Mouse (Mus musculus) thymus, postnatal 0 days (tissue): Measurements from ENCODE around the gene Gm11127. TPM values are rescaled to one million over a fixed set of nuclear protein-coding genes. Genes with fewer than 3 reads are reported as not detected.
A peak's percentile ranks its signal among the peaks of the same experiment; 100 is the strongest.
"Not testable (repeated sequence)": the region's sequence is repeated elsewhere in the genome, so short reads cannot be mapped to it uniquely, and the experiment has no call there.

ENCODE experiments used
- DNase-seq: peaks from one replicate; pipeline ENCODE4 v3.0.0-alpha.2; 2015; ENCODE audit warnings: low spot score
- polyA plus RNA-seq: library from polyadenylated mRNA; unstranded; fragments of >200 nt; fragmentation: Nextera tagmentation; extraction: Ambion mirVana; gene quantifications from 2 replicates; pipeline ENCODE4 v1.2.1, GENCODE M21; 2015

The Gm11127 gene
- 0.96 and 1.3 TPM in 2 replicates for polyA plus RNA-seq

DNA sequence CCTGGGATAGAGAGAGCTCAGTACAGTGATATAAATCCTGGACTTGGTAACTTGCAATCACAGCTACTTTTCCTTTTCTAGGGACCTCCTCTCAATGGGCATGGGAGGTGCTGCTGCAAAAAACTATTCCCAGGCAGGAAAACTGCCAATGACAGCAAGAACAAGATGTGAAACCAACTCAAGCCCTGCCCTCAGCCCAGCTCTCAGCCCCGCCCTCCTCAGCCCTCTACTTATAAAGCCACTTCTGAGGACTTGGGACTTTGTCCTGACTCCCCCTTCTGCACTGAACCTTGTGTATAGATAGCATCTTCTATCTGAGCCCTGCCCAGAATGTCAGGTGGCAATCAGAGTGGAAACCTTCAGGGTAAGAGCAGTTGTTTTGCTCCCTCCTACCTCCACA is at the start of gene Gm11127:
Gene Gm11127, minus strand, starts transcription at position 10 of the 400 bp plus-strand sequence.
- DNase-seq: not testable (repeated sequence)

DNA sequence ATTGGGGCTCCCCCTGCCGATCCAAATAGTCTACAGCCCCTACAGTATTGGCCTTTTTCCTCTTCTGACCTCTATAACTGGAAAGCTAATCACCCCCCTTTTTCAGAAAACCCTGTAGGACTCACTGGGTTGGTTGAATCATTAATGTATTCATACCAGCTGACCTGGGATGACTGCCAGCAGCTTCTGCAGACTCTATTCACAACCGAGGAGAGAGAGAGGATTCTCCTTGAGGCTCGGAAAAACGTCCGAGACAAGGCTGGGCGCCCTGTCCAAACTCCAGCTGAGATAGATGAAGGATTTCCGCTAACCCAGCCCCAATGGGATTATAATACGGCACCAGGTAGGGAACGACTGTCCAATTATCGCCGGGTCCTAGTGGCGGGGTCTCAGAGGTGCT is 43.9 kb upstream of the Gm11127 start:
- not testable (repeated sequence) for DNase-seq

DNA sequence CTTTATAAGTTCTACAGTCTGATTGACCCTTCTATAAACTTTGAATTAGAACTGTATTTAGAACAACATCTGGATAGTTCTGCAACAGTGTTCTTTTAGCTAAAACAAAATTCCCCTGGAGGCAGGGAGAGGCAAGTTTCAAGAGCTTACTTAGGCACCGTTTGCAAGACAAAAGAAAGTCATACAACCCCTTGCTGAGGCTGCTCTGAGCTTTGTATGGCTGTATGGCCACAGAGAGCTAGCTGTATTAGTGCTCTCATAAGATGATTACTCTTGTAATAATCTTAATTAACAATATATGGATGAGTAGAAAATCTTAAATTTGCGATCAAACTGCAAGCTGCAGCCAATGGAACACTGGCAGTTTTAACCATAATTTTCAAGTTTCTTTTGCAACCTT is 41.4 kb upstream of the Gm11127 start:
- DNase-seq: not testable (repeated sequence)

DNA sequence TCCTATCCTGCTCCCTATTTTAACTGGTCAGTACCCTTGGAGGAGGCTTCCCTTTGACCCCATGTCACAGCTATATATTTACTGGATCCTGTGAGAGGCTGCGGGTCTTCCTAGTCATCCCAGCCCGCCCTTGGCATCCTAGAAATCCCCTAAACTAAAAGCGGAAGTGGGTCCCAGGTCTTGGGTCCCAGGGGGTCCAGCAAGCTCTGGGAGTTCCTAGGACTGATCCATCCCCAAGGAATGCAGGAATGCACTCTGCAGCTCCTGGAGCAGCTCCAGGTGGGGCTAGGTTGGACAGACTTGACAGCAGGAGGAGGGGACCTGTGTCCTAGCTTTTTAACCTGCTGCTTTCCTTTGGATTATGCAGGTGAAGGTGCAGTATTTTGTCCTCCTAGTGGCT is 35.8 kb upstream of the Gm11127 start:
- DNase-seq: no peak

DNA sequence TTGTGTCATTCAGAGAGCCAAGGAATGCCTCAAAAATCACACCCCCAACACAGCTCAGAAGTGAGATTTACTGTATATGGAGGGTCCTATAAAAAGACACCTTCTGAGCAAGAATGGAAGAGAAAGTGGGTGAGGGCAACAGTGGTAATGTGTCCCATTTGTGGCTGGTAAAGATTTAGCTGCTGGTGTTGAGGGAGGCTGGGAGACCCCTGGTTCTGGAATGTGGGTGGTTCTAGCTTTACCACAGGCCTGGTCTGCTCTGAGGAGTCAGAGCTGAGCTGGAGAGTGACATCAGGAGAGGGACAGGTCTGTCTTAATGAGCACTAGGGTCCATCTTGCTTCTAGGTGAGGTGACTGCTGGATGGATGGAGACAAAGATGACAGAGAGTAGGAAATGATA is 34.3 kb upstream of the Gm11127 start:
- not testable (repeated sequence) for DNase-seq

DNA sequence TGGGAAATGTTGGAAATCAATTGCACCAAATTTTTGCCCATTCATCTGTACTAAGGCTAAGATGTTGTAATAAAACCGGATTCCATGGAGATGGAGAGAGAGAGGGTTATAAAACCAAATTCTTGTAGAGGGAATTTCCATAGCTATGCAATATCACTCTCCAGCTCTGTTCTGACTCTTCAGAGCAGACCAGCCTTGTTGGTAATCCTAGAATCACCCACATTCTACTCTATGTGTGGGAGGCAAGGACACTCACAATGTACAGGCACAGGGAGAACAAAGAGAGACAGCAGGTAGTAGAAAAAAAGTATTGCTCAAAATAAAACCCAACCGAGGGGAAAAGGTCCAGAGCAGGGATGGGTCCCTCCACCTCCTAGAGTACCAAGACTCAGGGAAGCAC is 33.8 kb upstream of the Gm11127 start:
- DNase-seq: not testable (repeated sequence)

DNA sequence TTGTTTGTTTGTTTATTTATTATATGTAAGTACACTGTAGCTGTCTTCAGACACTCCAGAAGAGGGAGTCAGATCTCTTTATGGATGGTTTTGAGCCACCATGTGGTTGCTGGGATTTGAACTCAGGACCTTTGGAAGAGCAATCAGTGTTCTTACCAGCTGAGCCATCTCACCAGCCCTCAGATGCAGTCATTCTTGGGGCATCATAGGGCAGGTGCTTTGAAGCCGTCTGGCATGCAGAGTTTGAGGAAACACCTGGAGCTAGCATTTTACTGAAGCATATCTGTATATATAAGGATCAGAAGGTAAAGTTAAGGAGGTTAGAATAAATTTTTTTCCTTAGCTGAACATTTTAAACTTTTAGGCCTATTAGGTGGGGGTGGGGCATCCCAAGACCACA is 27.8 kb upstream of the Gm11127 start:
- DNase-seq: peak; percentile 67

DNA sequence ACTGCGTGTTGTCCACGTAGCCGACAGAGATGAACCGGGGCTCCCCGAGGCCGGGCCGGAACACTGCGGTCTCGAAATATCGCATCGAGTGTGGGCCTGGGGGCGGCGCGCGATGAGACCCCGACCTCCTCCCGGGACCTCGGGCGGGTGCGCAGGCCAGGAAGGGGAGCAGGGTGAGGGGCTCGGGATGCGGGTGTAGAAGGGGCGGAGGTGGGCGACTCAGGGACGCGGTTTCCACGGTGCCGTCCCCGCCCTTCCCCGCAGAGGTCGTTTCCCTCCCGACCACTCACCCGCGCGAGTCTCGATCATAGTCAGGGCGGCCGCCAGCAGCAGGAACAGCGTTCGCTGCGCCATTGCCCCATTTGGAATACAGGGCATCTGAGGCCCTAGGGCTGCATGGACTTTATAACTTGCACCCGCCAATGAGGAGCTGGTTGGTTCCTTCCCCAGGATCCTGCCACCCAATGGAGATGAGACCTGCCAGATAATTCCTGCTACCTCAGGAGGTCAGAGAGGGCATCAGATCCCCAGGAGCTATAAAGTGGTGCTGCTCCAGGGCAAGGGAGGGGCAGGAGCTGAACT is 25.8 kb upstream of the Gm11127 start:
- DNase-seq: peak; percentile 25

DNA sequence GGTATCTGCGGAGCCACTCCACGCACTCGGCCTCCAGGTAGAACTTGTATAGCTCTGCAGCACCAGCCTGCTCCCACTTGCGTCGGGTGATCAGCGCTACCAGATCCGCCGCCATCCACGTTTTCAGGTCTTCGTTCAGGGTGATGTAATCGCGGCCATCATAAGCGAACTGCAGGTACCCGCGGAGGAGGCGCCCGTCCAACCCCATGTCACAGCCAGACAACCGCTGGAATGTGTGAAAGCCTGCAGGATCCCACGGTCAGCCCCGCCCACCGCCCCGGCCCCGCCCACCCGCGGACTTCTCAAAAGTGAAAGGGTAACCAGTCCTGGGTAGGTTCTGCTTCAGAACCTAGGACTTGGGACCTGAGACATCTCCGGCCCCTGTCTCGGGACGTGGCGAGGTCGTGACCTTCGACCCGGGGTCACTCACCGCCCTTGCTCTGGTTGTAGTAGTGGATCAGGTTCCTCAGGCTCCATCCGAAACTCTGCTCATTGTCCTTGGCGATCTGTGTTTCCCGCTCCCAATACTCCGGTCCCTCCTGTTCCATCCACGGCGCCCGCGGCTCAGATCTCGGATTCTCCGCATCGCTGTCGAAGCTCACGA is 25.2 kb upstream of the Gm11127 start:
- peak; percentile 21 for DNase-seq

DNA sequence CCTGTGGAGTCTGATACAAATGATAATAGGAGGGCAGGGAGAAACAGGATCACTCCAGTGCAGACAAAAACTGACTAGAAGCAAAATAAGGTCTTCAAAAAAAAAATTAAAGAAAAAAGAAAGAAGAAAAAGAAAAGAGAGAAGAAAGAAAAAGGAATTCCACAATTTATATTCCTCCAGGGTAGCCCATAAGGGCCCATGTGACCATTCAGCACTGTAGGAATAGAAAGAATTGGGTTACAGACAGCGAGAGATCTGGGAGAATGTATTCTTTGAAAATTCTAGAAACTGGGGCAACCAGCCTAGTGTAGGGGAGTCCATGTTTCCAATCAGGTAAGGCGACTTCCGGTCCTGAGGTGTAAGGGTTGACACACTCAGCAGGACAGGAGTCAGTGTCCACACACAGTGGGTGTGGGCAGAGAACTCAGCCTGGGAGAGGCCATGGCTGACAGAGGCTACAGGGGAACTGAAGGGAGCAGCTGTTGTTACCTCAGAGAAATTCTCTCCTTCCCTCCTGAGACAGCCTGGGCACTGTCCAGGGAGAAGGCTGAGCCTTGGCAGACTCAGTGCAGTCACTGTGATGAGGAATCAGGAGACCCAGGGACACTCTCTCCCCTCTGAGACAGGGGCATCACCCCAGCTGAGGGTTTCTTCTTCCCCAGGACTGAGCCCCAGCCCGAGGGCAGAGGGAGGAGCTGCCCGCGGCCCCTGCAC is 24.5 kb upstream of the Gm11127 start:
- DNase-seq: not testable (repeated sequence)

DNA sequence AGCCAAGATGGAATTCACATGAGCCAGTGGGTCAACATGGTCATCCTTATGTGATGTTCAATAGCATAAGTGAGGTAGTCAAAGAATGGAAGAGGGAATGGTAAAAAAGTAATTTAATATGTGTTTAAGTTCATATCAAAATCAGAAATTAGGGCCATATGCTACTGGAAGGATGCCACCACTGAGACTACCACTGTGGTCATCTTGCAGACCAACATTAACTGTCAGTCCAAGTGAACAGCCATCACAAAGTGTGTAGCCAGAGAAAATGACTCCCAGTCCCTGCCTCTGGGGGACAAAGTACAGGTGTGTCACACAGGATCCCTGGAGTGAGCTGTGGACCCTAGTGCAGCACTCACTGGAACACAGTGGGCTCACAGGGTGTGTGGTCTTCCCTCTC is 23.7 kb upstream of the Gm11127 start:
- DNase-seq: not testable (repeated sequence)

DNA sequence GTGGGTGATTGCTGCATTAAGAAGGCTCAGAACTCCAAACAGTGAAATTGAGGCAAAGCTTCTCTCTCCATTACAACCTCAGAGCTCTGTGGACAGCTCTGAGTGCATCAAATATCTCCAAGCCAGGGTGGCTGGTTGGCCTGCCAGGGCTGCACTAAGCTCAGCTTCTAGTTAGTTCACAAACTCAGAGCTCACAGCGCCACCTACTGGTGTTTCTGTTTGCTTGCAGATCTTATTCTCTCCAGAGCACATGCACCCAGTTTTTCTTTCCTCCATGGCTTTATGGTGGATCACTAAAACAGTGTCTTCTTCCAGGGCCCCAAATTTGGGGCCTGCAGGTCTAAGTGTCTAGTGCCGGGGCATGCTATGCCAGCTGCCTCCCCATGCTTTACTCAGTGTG is 2.7 kb upstream of the Gm11127 start:
- peak; percentile 87 for DNase-seq

DNA sequence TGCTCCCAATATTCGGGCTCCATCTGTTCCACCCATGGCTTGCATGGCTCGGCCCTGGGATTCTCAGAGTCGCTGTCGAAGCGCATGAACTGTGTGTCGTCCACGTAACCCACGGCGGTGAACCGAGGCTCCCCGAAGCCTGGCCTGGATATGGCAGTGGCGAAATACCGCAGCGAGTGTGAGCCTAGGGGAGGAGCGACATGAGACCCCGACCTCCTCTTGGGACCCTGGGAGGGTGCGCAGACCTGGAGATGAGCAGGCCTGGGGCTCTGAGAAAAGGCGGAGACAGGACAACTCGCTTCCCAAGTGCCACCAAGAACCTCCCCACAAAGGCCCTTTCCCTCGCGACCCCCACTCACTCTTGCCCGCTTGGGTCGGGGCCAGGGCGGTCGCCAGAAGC is 244 bp downstream of the Gm11127 start:
- not testable (repeated sequence) for DNase-seq

DNA sequence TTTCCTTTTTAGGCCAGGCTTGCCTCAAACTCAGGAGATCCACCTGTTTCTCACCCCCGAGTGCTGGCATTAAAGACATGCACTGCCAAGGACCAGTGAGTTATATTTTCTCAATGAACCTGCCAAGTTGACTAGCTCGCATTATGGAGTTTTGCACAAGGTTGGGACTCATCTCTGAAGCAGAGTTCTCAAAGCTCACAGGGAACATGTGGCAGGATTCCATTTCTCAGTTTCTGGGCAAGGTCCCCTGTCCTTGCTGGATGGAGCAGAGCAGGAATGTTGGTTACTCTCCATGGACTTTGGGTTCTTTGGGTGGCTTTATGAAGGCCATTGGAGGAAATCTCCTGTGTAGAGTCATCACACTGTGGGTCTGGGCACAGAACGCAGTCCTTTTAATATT is 14.9 kb downstream of the Gm11127 start:
- DNase-seq: no peak

DNA sequence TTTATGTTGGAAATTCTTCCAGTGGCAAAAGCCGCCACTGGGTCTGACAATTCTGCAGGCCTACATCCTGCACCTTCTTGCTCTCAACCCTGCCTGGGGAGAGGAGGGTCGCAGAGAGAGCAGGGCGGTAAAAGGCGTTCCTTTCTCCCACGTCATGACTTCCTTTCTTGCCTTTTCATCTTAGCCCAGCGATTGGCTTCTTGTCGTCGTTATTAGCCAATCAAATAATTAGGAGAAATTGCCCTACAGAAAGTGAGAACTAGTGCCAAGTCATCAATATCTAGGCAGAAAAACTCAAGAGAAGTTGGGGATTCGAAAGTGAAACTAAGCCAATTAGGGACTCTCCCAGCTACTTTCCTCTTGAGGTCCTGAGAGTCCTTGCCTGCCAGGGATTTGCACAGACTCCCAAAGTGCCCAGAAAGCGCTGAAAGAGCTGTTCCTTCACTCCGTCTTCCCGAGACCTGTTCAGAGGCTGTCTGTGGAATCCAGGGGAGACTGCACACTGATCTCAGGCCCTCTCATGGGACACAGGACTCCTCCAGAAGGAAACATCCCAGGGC is 15.5 kb downstream of the Gm11127 start, which contains the start of the genes H2-T22 and Gm6034:
Gene H2-T22, minus strand, starts transcription at position 138 of the 560 bp plus-strand sequence.
Gene Gm6034, plus strand, starts transcription at position 352 of the 560 bp plus-strand sequence.
- peak; percentile 95 for DNase-seq

DNA sequence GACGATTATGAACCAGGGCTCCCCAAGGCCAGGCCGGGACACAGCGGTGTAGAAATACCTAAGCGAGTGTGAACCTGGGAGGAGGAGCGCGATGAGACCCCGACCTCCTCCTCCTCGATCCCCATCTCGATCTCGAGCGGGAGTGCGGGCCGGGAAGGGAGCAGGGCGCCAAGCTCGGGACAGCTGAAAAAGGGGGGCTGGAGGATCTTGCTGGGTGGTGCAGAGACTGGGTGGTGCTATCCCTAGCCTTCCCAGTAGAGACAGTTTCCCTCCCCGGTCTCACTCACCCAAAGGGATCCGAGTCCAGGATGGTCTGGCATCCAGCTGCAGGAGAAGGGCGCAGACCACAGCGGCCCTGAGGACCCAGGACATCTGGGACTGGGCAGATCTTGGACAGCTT is 16.1 kb downstream of the Gm11127 start:
- DNase-seq: not testable (repeated sequence)

DNA sequence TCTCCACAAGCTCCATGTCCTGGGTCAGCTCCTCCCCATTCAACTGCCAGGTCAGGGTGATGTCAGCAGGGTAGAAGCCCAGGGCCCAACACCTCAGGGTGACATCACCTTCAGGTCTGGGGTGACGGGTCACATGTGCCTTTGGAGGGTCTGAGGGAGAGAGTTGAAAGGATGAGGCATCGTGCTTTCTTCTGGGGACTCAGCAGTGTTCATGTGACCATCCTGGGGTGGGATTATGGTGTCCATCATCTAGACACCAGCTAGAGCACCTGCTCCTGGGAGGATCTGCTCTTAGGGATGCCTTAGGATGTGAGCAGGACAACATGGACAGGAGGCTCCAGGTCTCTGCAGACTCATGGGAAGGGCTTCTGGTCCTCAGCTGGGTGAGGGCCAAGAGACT is 17.6 kb downstream of the Gm11127 start:
- DNase-seq: not testable (repeated sequence)

DNA sequence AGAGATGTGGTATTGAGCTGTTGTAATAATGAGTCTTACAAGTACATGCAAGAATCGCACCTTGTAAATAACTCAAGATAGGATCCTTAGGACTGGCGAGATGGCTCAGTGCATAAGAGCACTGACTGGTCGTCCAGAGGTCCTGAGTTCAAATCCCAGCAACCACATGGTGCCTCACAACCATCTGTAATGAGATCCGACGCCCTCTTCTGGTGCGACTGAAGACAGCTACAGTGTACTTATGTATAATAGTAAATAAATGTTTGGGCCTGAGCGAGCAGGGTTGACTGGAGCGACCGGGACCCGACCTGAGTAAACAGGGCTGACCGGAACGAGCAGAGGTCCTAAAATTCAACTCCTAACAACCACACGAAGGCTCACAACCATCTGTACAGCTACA is 22.0 kb downstream of the Gm11127 start:
- DNase-seq: not testable (repeated sequence)

DNA sequence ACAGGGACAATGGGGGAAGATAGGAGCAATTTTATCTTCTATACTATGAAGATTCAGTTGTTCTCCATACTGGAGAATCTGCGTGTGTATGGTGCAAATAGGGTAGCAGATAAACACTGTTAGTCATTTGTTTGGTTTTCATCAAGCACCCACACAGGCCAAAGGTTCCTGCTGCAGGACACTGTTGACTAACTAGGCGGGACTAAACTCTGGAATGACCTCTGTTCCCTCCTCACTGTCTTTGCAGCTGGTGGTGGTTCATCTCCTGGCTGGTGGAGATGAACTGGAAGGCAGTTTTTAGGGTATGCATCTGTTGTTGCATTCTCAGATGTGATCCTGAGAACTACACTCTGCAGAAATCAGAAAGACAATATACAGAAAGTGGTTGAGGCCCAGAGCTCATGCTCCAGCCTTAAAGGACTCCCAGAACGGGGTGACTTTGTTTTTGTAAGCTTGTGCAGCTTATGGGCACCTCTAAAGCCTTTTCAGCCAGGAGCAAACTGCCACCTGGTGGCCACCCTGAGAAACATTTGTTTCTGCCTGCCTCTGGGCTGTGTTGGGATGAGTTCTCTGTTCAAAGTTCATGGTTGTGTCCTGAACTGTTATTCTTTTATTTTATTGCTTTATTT is 23.0 kb downstream of the Gm11127 start:
- peak; percentile 65 for DNase-seq

DNA sequence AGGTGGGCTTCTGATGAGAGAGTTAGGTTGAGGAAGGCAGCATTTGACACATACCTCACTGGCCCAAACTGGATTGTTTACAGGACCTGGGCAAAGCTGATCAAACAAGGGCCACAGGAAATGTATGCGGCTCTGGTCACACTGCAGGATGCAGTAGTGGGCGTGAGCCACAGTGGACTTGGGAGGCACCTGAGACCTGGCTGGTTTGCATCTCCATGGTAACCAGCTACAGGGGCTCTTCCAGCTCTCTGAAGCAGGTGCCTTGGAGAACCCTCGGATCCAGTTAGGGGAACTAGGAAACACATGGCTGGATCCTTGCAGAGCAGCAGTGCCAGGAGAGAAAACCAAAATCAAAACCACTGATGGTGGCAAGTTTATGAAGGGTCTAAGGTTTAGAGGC is 23.6 kb downstream of the Gm11127 start:
- not testable (repeated sequence) for DNase-seq

DNA sequence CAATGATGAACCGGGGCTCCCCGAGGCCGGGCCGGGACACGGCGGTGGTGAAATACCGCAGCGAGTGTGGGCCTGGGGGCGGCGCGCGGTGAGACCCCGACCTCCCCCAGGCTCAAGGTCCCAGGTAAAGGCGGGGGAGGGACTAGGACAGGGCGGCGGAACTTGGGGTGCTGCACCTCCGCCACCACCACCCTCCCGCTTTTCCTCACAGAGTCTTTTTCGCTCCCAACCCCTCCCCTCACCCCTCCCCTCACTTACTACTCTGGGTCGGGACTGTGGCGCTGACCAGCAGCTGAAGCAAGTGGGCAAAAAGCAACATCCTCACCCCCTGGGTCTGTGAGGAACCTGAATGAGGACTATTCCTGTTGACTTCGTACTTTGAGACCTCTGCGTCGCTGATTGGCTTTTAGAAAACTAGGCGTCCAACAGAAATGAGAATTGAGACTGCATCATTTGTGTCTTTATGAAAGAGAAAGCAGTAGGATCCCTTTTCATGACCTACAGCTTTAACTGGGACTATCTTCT is 25.8 kb downstream of the Gm11127 start, which contains the start of gene H2-T23:
Gene H2-T23, minus strand, starts transcription at position 505 of the 525 bp plus-strand sequence.
- peak; percentile 83 for DNase-seq
